Mouse (Mus musculus): ENCODE results near the gene Abhd6. TPM values are rescaled to one million over a fixed set of nuclear protein-coding genes. Genes with fewer than 3 reads are reported as not detected.

The Abhd6 gene
- 12.5 and 14.1 TPM in 2 replicates for polyA plus RNA-seq (2015; fragmentation: Nextera tagmentation; extraction: Ambion mirVana)

GRCm38 (mm10) chr14:8002432-8003092, at the start of gene Abhd6:
Gene Abhd6 (plus strand): TSS chr14:8002902.
- H3K27ac ChIP-seq (ENCODE audit: low read length): no peak within 1 kb of the TSS
- peak within 1 kb of the TSS; percentile 65 for H3K9ac ChIP-seq (ENCODE audit: low read depth, low read length)
- ATAC-seq: peak; percentile 89
- WGBS: under 1% methylated on average over 37 of the region's 38 CpGs
- no peaks in the 10 kb centered on the region for H3K36me3 ChIP-seq (ENCODE audit: control insufficient read depth, insufficient read depth, low read length)
- peak within 1 kb of the TSS; percentile 93 for H3K4me2 ChIP-seq (ENCODE audit: low read depth, low read length)
- H3K9me3 ChIP-seq (ENCODE audit: control insufficient read depth, low read length): no peaks in the 10 kb centered on the region
- H3K4me3 ChIP-seq (ENCODE audit: low read length): peak within 1 kb of the TSS; percentile 65
- H3K27me3 ChIP-seq (replicated peaks; ENCODE audit: control insufficient read depth, insufficient read depth, low read length): peaks cover 12% of the 10 kb centered on the region; the same call in 1 of the 2 replicates
- peaks cover 8% of the 10 kb centered on the region for H3K4me1 ChIP-seq (ENCODE audit: control insufficient read depth, insufficient read depth, low read length)

- Histone ChIP-seq H3K27ac (ENCODE audit: low read length) (peak overlapping the region; percentile 77), H3K27me3 (replicated peaks; ENCODE audit: control insufficient read depth, insufficient read depth, low read length) (no peaks in the 10 kb centered on the region), H3K9ac (ENCODE audit: low read depth, low read length) (peak overlapping the region; percentile 34; the same call in 1 of the 2 replicates), H3K36me3 (ENCODE audit: control insufficient read depth, insufficient read depth, low read length) (peaks cover 2% of the 10 kb centered on the region; the same call in 1 of the 2 replicates), H3K4me2 (ENCODE audit: low read depth, low read length) (no peak overlapping the region), H3K4me3 (ENCODE audit: low read length) (no peak overlapping the region), H3K9me3 (ENCODE audit: control insufficient read depth, low read length) (no peaks in the 10 kb centered on the region), H3K4me1 (ENCODE audit: control insufficient read depth, insufficient read depth, low read length) (peaks cover 18% of the 10 kb centered on the region)
- 29% methylated on average over 6 of the region's 6 CpGs for WGBS
- peak; percentile 85 for ATAC-seq
These were observed 48.6 kb upstream of the Abhd6 start for GRCm38 (mm10) chr14:7954071-7954471.

- WGBS: 74% methylated on average over 10 of the region's 10 CpGs
- Histone ChIP-seq H3K27ac (ENCODE audit: low read length) (no peak overlapping the region), H3K9ac (ENCODE audit: low read depth, low read length) (no peak overlapping the region), H3K9me3 (ENCODE audit: control insufficient read depth, low read length) (no peaks in the 10 kb centered on the region), H3K27me3 (replicated peaks; ENCODE audit: control insufficient read depth, insufficient read depth, low read length) (no peaks in the 10 kb centered on the region), H3K36me3 (ENCODE audit: control insufficient read depth, insufficient read depth, low read length) (no peaks in the 10 kb centered on the region), H3K4me3 (ENCODE audit: low read length) (no peak overlapping the region), H3K4me2 (ENCODE audit: low read depth, low read length) (no peak overlapping the region), H3K4me1 (ENCODE audit: control insufficient read depth, insufficient read depth, low read length) (peaks cover 22% of the 10 kb centered on the region)
- no peak for ATAC-seq
These were observed 46.3 kb upstream of the Abhd6 start for GRCm38 (mm10) chr14:7956427-7956826.

- Histone ChIP-seq H3K9ac (ENCODE audit: low read depth, low read length) (0 out of 2 replicates have a peak within 1 kb of the TSS, but pooled peaks have one; percentile 17), H3K4me1 (ENCODE audit: control insufficient read depth, insufficient read depth, low read length) (peaks cover 27% of the 10 kb centered on the region), H3K4me2 (ENCODE audit: low read depth, low read length) (no peak within 1 kb of the TSS), H3K27ac (ENCODE audit: low read length) (no peak within 1 kb of the TSS), H3K36me3 (ENCODE audit: control insufficient read depth, insufficient read depth, low read length) (no peaks in the 10 kb centered on the region), H3K4me3 (ENCODE audit: low read length) (no peak within 1 kb of the TSS), H3K9me3 (ENCODE audit: control insufficient read depth, low read length) (no peaks in the 10 kb centered on the region), H3K27me3 (replicated peaks; ENCODE audit: control insufficient read depth, insufficient read depth, low read length) (no peaks in the 10 kb centered on the region)
- WGBS: 63% methylated on average over 9 of the region's 9 CpGs
- ATAC-seq: no peak
These were observed 45.7 kb upstream of the Abhd6 start, which contains the start of gene Gm45521 for GRCm38 (mm10) chr14:7957049-7957448. Gene Gm45521 (plus strand): TSS chr14:7957288.

- H3K27ac ChIP-seq (ENCODE audit: low read length): no peak overlapping the region
- no peaks in the 10 kb centered on the region for H3K36me3 ChIP-seq (ENCODE audit: control insufficient read depth, insufficient read depth, low read length)
- no peaks in the 10 kb centered on the region for H3K27me3 ChIP-seq (replicated peaks; ENCODE audit: control insufficient read depth, insufficient read depth, low read length)
- H3K9me3 ChIP-seq (ENCODE audit: control insufficient read depth, low read length): no peaks in the 10 kb centered on the region
- peaks cover 15% of the 10 kb centered on the region; the same call in 1 of the 2 replicates for H3K4me1 ChIP-seq (ENCODE audit: control insufficient read depth, insufficient read depth, low read length)
- ATAC-seq: peak; percentile 9; the same call in 1 of the 2 replicates
- 70% methylated on average over 11 of the region's 11 CpGs for WGBS
- H3K9ac ChIP-seq (ENCODE audit: low read depth, low read length): no peak overlapping the region
- H3K4me3 ChIP-seq (ENCODE audit: low read length): no peak overlapping the region
- H3K4me2 ChIP-seq (ENCODE audit: low read depth, low read length): no peak overlapping the region
These were observed 42.1 kb upstream of the Abhd6 start for GRCm38 (mm10) chr14:7960616-7961015.

GRCm38 (mm10) chr14:7961714-7962113, 41.0 kb upstream of the Abhd6 start:
- no peak overlapping the region for H3K27ac ChIP-seq (ENCODE audit: low read length)
- H3K27me3 ChIP-seq (replicated peaks; ENCODE audit: control insufficient read depth, insufficient read depth, low read length): no peaks in the 10 kb centered on the region
- no peak overlapping the region for H3K9ac ChIP-seq (ENCODE audit: low read depth, low read length)
- no peaks in the 10 kb centered on the region for H3K9me3 ChIP-seq (ENCODE audit: control insufficient read depth, low read length)
- no peaks in the 10 kb centered on the region for H3K36me3 ChIP-seq (ENCODE audit: control insufficient read depth, insufficient read depth, low read length)
- H3K4me3 ChIP-seq (ENCODE audit: low read length): no peak overlapping the region
- H3K4me1 ChIP-seq (ENCODE audit: control insufficient read depth, insufficient read depth, low read length): peaks cover 15% of the 10 kb centered on the region; the same call in 1 of the 2 replicates
- WGBS: 51% methylated on average over 5 of the region's 5 CpGs
- no peak for ATAC-seq
- no peak overlapping the region for H3K4me2 ChIP-seq (ENCODE audit: low read depth, low read length)

- H3K4me3 ChIP-seq (ENCODE audit: low read length): no peak overlapping the region
- WGBS: 87% methylated on average over 2 of the region's 2 CpGs
- no peak overlapping the region for H3K9ac ChIP-seq (ENCODE audit: low read depth, low read length)
- ATAC-seq: no peak
- no peak overlapping the region for H3K4me2 ChIP-seq (ENCODE audit: low read depth, low read length)
- H3K27ac ChIP-seq (ENCODE audit: low read length): 0 out of 2 replicates have a peak overlapping the region, but pooled peaks have one; percentile 11
- no peaks in the 10 kb centered on the region for H3K9me3 ChIP-seq (ENCODE audit: control insufficient read depth, low read length)
- H3K4me1 ChIP-seq (ENCODE audit: control insufficient read depth, insufficient read depth, low read length): peaks cover 15% of the 10 kb centered on the region; the same call in 1 of the 2 replicates
- H3K27me3 ChIP-seq (replicated peaks; ENCODE audit: control insufficient read depth, insufficient read depth, low read length): no peaks in the 10 kb centered on the region
- H3K36me3 ChIP-seq (ENCODE audit: control insufficient read depth, insufficient read depth, low read length): no peaks in the 10 kb centered on the region
These were observed 40.1 kb upstream of the Abhd6 start for GRCm38 (mm10) chr14:7962626-7963025.

GRCm38 (mm10) chr14:7963160-7963559, 39.5 kb upstream of the Abhd6 start:
- peak; percentile 42; the same call in 1 of the 2 replicates for ATAC-seq
- Histone ChIP-seq H3K4me1 (ENCODE audit: control insufficient read depth, insufficient read depth, low read length) (peaks cover 15% of the 10 kb centered on the region; the same call in 1 of the 2 replicates), H3K9ac (ENCODE audit: low read depth, low read length) (no peak overlapping the region), H3K27ac (ENCODE audit: low read length) (0 out of 2 replicates have a peak overlapping the region, but pooled peaks have one; percentile 24), H3K4me2 (ENCODE audit: low read depth, low read length) (no peak overlapping the region), H3K9me3 (ENCODE audit: control insufficient read depth, low read length) (no peaks in the 10 kb centered on the region), H3K4me3 (ENCODE audit: low read length) (no peak overlapping the region), H3K27me3 (replicated peaks; ENCODE audit: control insufficient read depth, insufficient read depth, low read length) (no peaks in the 10 kb centered on the region), H3K36me3 (ENCODE audit: control insufficient read depth, insufficient read depth, low read length) (no peaks in the 10 kb centered on the region)
- 41% methylated on average over 7 of the region's 7 CpGs for WGBS

GRCm38 (mm10) chr14:7964219-7964889, 38.3 kb upstream of the Abhd6 start:
- Histone ChIP-seq H3K4me3 (ENCODE audit: low read length) (no peak overlapping the region), H3K27me3 (replicated peaks; ENCODE audit: control insufficient read depth, insufficient read depth, low read length) (no peaks in the 10 kb centered on the region), H3K4me1 (ENCODE audit: control insufficient read depth, insufficient read depth, low read length) (peaks cover 15% of the 10 kb centered on the region; the same call in 1 of the 2 replicates), H3K9me3 (ENCODE audit: control insufficient read depth, low read length) (no peaks in the 10 kb centered on the region), H3K4me2 (ENCODE audit: low read depth, low read length) (no peak overlapping the region), H3K27ac (ENCODE audit: low read length) (no peak overlapping the region), H3K9ac (ENCODE audit: low read depth, low read length) (no peak overlapping the region), H3K36me3 (ENCODE audit: control insufficient read depth, insufficient read depth, low read length) (no peaks in the 10 kb centered on the region)
- WGBS: 47% methylated on average over 11 of the region's 11 CpGs
- peak; percentile 64 for ATAC-seq
